Mouse (Mus musculus) kidney, embryonic 15.5 days (tissue): Measurements from ENCODE around the gene Usp36. TPM values are rescaled to one million over a fixed set of nuclear protein-coding genes. Genes with fewer than 3 reads are reported as not detected.

ENCODE experiments used
- ATAC-seq: fragments of 200-750 bp; cut with Nextera tagmentation; replicated peaks from 2 replicates; pipeline ENCODE4 v1.8.0; 2017; ENCODE audit warnings: moderate TSS enrichment; ENCODE audit not compliant: low FRiP score
- H3K27ac ChIP-seq: fragments of 300-500 bp; sonication (generic); 2 replicates; pipeline ENCODE4 v1.5.1; 2015; ENCODE audit warnings: mild to moderate bottlenecking, inconsistent platforms
- H3K27me3 ChIP-seq: fragments of 300-500 bp; sonication (generic); 2 replicates; pipeline ENCODE4 v1.6.1; 2015; ENCODE audit warnings: inconsistent platforms
- H3K36me3 ChIP-seq: fragments of 300-500 bp; sonication (generic); 2 replicates; pipeline ENCODE4 v1.6.1; 2015; ENCODE audit warnings: inconsistent platforms
- H3K4me1 ChIP-seq: fragments of 300-500 bp; sonication (generic); 2 replicates; pipeline ENCODE4 v1.6.1; 2015; ENCODE audit warnings: inconsistent platforms
- H3K4me2 ChIP-seq: fragments of 300-500 bp; sonication (generic); 2 replicates; pipeline ENCODE4 v1.6.1; 2015; ENCODE audit warnings: moderate library complexity, mild to moderate bottlenecking, inconsistent platforms
- H3K4me3 ChIP-seq: fragments of 300-500 bp; sonication (generic); replicated peaks from 2 replicates; pipeline ENCODE4 v1.5.1; 2015; ENCODE audit warnings: mild to moderate bottlenecking, inconsistent platforms
- H3K9ac ChIP-seq: fragments of 300-500 bp; sonication (generic); 2 replicates; pipeline ENCODE4 v1.6.1; 2015; ENCODE audit warnings: mild to moderate bottlenecking, inconsistent platforms
- H3K9me3 ChIP-seq: fragments of 300-500 bp; sonication (generic); replicated peaks from 2 replicates; pipeline ENCODE4 v1.6.1; 2016; ENCODE audit warnings: inconsistent platforms
- WGBS: fragments of 180-500 bp; shearing (Covaris S2); methylation state at CpG from one replicate; pipeline ENCODE4 v1.1.7; 2015; ENCODE audit warnings: mixed read lengths; 5-methylcytosine and 5-hydroxymethylcytosine counted together
- polyA plus RNA-seq: library from polyadenylated mRNA; unstranded; fragments of >200 nt; fragmentation: Nextera tagmentation; extraction: Ambion mirVana; gene quantifications from 2 replicates; pipeline ENCODE4 v1.2.1, GENCODE M21; 2015

Gene Usp36
- polyA plus RNA-seq, 1 experiment from 2014 or later, result 24.2 TPM

- Histone ChIP-seq H3K27ac (no peak overlapping the region), H3K4me3 (no peak overlapping the region), H3K4me2 (no peak overlapping the region), H3K9me3 (no peaks in the 10 kb centered on the region), H3K9ac (no peak overlapping the region), H3K27me3 (no peaks in the 10 kb centered on the region), H3K36me3 (no peaks in the 10 kb centered on the region), H3K4me1 (peaks cover 75% of the 10 kb centered on the region)
- 78% methylated on average over 6 of the region's 6 CpGs for WGBS
- ATAC-seq, result no peak
Measured at GRCm38 (mm10) chr11:118243627-118244261, 46.3 kb downstream of the Usp36 start.

DNA sequence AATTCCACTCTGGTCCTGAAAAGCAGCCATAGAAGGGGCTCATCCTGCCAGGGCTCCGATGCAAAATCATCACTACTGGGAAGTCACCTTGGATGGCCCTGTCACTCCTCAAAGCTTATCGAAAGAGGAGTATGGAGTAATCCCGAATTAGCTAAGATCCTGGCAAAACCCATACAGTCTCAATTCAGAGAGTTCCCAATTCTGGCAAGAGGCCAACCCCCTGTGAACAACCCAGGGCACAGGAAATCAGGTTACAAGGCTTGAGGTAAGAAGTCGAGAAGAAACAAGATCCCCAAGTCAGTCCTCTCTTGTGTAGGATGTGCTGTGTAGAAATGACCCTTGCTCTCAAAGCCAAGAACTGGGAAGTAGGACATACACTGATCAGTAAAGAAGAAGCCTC lies 47.5 kb downstream of the Usp36 start:
- ATAC-seq, result no peak

DNA sequence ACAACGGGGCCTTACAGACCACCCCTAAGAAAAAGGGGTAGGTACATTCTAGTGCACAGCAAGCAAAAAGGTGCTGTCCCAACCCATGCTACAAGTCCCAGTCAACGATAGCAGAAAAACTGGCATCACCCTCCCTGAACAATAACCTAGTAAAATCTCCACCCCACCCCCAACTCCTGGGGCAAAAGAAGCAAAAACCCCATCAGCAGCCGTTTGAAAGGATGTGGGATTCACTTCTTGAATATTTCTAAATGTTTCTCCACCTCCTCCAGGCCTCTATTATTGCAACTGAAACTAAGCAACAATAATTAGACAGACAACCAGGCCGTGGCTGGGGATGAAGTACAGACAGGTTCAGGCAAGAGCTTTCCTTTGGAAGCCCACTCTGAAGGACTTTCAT lies 49.7 kb downstream of the Usp36 start:
- Histone ChIP-seq H3K4me1 (peaks cover 81% of the 10 kb centered on the region), H3K4me3 (no peak overlapping the region), H3K4me2 (no peak overlapping the region; the same call in 1 of the 2 replicates), H3K27me3 (no peaks in the 10 kb centered on the region), H3K36me3 (no peaks in the 10 kb centered on the region), H3K27ac (peak overlapping the region; percentile 92), H3K9ac (no peak overlapping the region), H3K9me3 (no peaks in the 10 kb centered on the region)
- ATAC-seq, result no peak
- 60% methylated on average over 4 of the region's 4 CpGs for WGBS

More for the DNA sequence above, 47.5 kb downstream of the Usp36 start:
- WGBS, result 55% methylated on average over 4 of the region's 4 CpGs
- Histone ChIP-seq H3K27me3 (no peaks in the 10 kb centered on the region), H3K4me1 (peaks cover 88% of the 10 kb centered on the region), H3K9me3 (no peaks in the 10 kb centered on the region), H3K36me3 (no peaks in the 10 kb centered on the region), H3K9ac (no peak overlapping the region), H3K27ac (peak overlapping the region; percentile 22; the same call in 1 of the 2 replicates), H3K4me2 (no peak overlapping the region), H3K4me3 (no peak overlapping the region)

GRCm38 (mm10) chr11:118239281-118240198 lies 50.5 kb downstream of the Usp36 start:
- H3K4me3 ChIP-seq, result no peak overlapping the region; the same call in 1 of the 2 replicates
- peaks cover 80% of the 10 kb centered on the region for H3K4me1 ChIP-seq
- 22% methylated on average over 14 of the region's 14 CpGs for WGBS
- no peaks in the 10 kb centered on the region for H3K9me3 ChIP-seq
- H3K27me3 ChIP-seq, result no peaks in the 10 kb centered on the region
- 0 out of 2 replicates have a peak overlapping the region, but pooled peaks have one; percentile 17 for H3K9ac ChIP-seq
- H3K27ac ChIP-seq, result peak overlapping the region; percentile 92
- H3K4me2 ChIP-seq, result peak overlapping the region; percentile 47
- ATAC-seq, result peak; percentile 88
- H3K36me3 ChIP-seq, result no peaks in the 10 kb centered on the region

GRCm38 (mm10) chr11:118236520-118237190 lies 53.4 kb downstream of the Usp36 start:
- Histone ChIP-seq H3K27ac (peak overlapping the region; percentile 81), H3K4me1 (peaks cover 66% of the 10 kb centered on the region), H3K4me3 (no peak overlapping the region), H3K27me3 (no peaks in the 10 kb centered on the region), H3K36me3 (no peaks in the 10 kb centered on the region), H3K9ac (no peak overlapping the region), H3K9me3 (no peaks in the 10 kb centered on the region), H3K4me2 (no peak overlapping the region; the same call in 1 of the 2 replicates)
- WGBS, result 27% methylated on average over 6 of the region's 6 CpGs
- peak; percentile 19; the same call in 1 of the 2 replicates for ATAC-seq

- peaks cover 56% of the 10 kb centered on the region for H3K4me1 ChIP-seq
- WGBS, result 68% methylated on average over 7 of the region's 7 CpGs
- no peak overlapping the region for H3K9ac ChIP-seq
- H3K27ac ChIP-seq, result peak overlapping the region; percentile 68; the same call in 1 of the 2 replicates
- H3K4me3 ChIP-seq, result no peak overlapping the region
- ATAC-seq, result no peak
- H3K27me3 ChIP-seq, result no peaks in the 10 kb centered on the region
- no peaks in the 10 kb centered on the region for H3K9me3 ChIP-seq
- H3K4me2 ChIP-seq, result no peak overlapping the region
- no peaks in the 10 kb centered on the region for H3K36me3 ChIP-seq
Measured at GRCm38 (mm10) chr11:118234929-118235328, 55.1 kb downstream of the Usp36 start.

DNA sequence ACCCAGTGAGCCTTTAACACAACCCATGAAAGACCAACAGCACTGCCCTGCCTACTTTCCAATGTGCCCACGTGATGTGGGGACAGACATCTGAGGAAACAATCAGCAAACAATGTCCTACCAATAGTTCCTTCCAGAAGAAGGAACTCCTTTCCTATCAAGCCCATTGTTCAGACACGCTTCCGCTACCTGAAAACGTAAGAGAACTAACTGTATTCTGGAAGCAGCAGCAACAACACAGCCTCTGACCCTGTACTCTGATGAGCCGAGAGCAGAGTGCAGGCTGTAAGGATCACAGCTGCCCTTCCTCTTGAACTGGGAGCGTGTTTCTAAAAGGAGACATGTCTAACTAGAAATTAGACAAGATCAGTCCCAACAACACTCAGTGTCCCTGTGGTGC lies 55.5 kb downstream of the Usp36 start:
- Histone ChIP-seq H3K4me1 (peaks cover 51% of the 10 kb centered on the region), H3K27me3 (no peaks in the 10 kb centered on the region), H3K4me3 (no peak overlapping the region), H3K27ac (peak overlapping the region; percentile 68; the same call in 1 of the 2 replicates), H3K4me2 (no peak overlapping the region), H3K9me3 (no peaks in the 10 kb centered on the region), H3K9ac (no peak overlapping the region), H3K36me3 (no peaks in the 10 kb centered on the region)
- ATAC-seq, result no peak
- WGBS, result 63% methylated on average over 6 of the region's 6 CpGs

GRCm38 (mm10) chr11:118233924-118234323 lies 56.1 kb downstream of the Usp36 start:
- no peaks in the 10 kb centered on the region for H3K36me3 ChIP-seq
- peaks cover 46% of the 10 kb centered on the region for H3K4me1 ChIP-seq
- H3K27ac ChIP-seq, result no peak overlapping the region
- 55% methylated on average over 3 of the region's 3 CpGs for WGBS
- H3K4me3 ChIP-seq, result no peak overlapping the region
- H3K9ac ChIP-seq, result no peak overlapping the region
- no peaks in the 10 kb centered on the region for H3K27me3 ChIP-seq
- H3K9me3 ChIP-seq, result no peaks in the 10 kb centered on the region
- no peak overlapping the region for H3K4me2 ChIP-seq
- ATAC-seq, result no peak

GRCm38 (mm10) chr11:118232314-118232831 lies 57.7 kb downstream of the Usp36 start:
- peak; percentile 49; the same call in 1 of the 2 replicates for ATAC-seq
- no peak overlapping the region for H3K9ac ChIP-seq
- WGBS, result 45% methylated on average over 7 of the region's 7 CpGs

GRCm38 (mm10) chr11:118229941-118230340 lies 60.1 kb downstream of the Usp36 start:
- Histone ChIP-seq H3K27ac (no peak overlapping the region), H3K4me2 (no peak overlapping the region), H3K36me3 (no peaks in the 10 kb centered on the region), H3K9me3 (no peaks in the 10 kb centered on the region), H3K4me3 (no peak overlapping the region), H3K27me3 (no peaks in the 10 kb centered on the region), H3K4me1 (peaks cover 19% of the 10 kb centered on the region), H3K9ac (no peak overlapping the region)
- no peak for ATAC-seq
- WGBS, result 87% methylated on average over 5 of the region's 5 CpGs

More at GRCm38 (mm10) chr11:118232314-118232831, 57.7 kb downstream of the Usp36 start:
- Histone ChIP-seq H3K4me2 (no peak overlapping the region), H3K4me1 (peaks cover 30% of the 10 kb centered on the region), H3K4me3 (no peak overlapping the region), H3K27me3 (no peaks in the 10 kb centered on the region), H3K36me3 (no peaks in the 10 kb centered on the region), H3K27ac (0 out of 2 replicates have a peak overlapping the region, but pooled peaks have one; percentile 9), H3K9me3 (no peaks in the 10 kb centered on the region)

GRCm38 (mm10) chr11:118227650-118228049 lies 62.4 kb downstream of the Usp36 start:
- Histone ChIP-seq H3K27me3 (no peaks in the 10 kb centered on the region), H3K4me3 (no peak overlapping the region), H3K4me2 (no peak overlapping the region), H3K36me3 (no peaks in the 10 kb centered on the region), H3K9ac (no peak overlapping the region), H3K27ac (no peak overlapping the region), H3K4me1 (peaks cover 21% of the 10 kb centered on the region), H3K9me3 (no peaks in the 10 kb centered on the region)
- WGBS, result 57% methylated on average over 7 of the region's 7 CpGs
- ATAC-seq, result no peak
